Mouse (Mus musculus) liver, postnatal 0 days (tissue): ENCODE measurements around the gene Svep1. TPM values are rescaled to one million over a fixed set of nuclear protein-coding genes. Genes with fewer than 3 reads are reported as not detected.

Experiments
- ATAC-seq: fragments of 200-750 bp; cut with Nextera tagmentation; 2 replicates; pipeline ENCODE4 v1.8.0; 2017; ENCODE audit warnings: mild to moderate bottlenecking, moderate library complexity
- DNase-seq: peaks from one replicate; pipeline ENCODE4 v3.0.0-alpha.2; 2016
- H3K27ac ChIP-seq: fragments of 300-500 bp; sonication (generic); 2 replicates; pipeline ENCODE4 v1.5.1; 2014; ENCODE audit warnings: antibody characterized with exemption, moderate library complexity, mild to moderate bottlenecking, low read depth
- H3K27me3 ChIP-seq: fragments of 300-500 bp; sonication (generic); 2 replicates; pipeline ENCODE4 v1.6.1; 2014; ENCODE audit warnings: low read length, control low read depth, mixed read lengths; ENCODE audit not compliant: insufficient read depth
- H3K36me3 ChIP-seq: fragments of 300-500 bp; sonication (generic); replicated peaks from 2 replicates; pipeline ENCODE4 v1.6.1; 2014; ENCODE audit warnings: mild to moderate bottlenecking, control low read depth, low read length, moderate library complexity, mixed read lengths; ENCODE audit not compliant: insufficient read depth
- H3K4me1 ChIP-seq: fragments of 300-500 bp; sonication (generic); 2 replicates; pipeline ENCODE4 v1.6.1; 2014; ENCODE audit warnings: antibody characterized with exemption, mild to moderate bottlenecking, control low read depth; ENCODE audit not compliant: insufficient read depth
- H3K4me2 ChIP-seq: fragments of 300-500 bp; sonication (generic); 2 replicates; pipeline ENCODE4 v1.6.1; 2014; ENCODE audit warnings: low read depth, mild to moderate bottlenecking, low read length, moderate library complexity, mixed read lengths
- H3K4me3 ChIP-seq: fragments of 300-500 bp; sonication (generic); 2 replicates; pipeline ENCODE4 v1.5.1; 2014; ENCODE audit warnings: low read depth, low read length
- H3K9ac ChIP-seq: fragments of 300-500 bp; sonication (generic); replicated peaks from 2 replicates; pipeline ENCODE4 v1.6.1; 2014; ENCODE audit warnings: mild to moderate bottlenecking, moderate library complexity
- H3K9me3 ChIP-seq: fragments of 300-500 bp; sonication (generic); 2 replicates; pipeline ENCODE4 v1.6.1; 2016; ENCODE audit warnings: mild to moderate bottlenecking, control low read depth, low read length, mixed read lengths
- CTCF ChIP-seq: sonication (generic); IDR thresholded peaks from 2 replicates; pipeline ENCODE4 v1.5.1; 2016; ENCODE audit warnings: antibody characterized with exemption, low read depth
- EP300 ChIP-seq: IDR thresholded peaks from 2 replicates; pipeline ENCODE4 v1.6.1; 2016; ENCODE audit warnings: antibody characterized with exemption, low read depth, mild to moderate bottlenecking
- WGBS: fragments of 180-500 bp; shearing (Covaris S2); extraction: QIAGEN DNeasy Blood & Tissue Kit; methylation state at CpG from one replicate; pipeline ENCODE4 v1.1.7; 2014; ENCODE audit not compliant: insufficient replicate concordance; 5-methylcytosine and 5-hydroxymethylcytosine counted together
- polyA plus RNA-seq: library from polyadenylated mRNA; unstranded; fragments of >200 nt; fragmentation: Nextera tagmentation; extraction: Ambion mirVana; gene quantifications from 2 replicates; pipeline ENCODE4 v1.2.1, GENCODE M21; 2015

Svep1 gene
- polyA plus RNA-seq, 1 experiment from 2014 or later: 0.12 TPM

DNA sequence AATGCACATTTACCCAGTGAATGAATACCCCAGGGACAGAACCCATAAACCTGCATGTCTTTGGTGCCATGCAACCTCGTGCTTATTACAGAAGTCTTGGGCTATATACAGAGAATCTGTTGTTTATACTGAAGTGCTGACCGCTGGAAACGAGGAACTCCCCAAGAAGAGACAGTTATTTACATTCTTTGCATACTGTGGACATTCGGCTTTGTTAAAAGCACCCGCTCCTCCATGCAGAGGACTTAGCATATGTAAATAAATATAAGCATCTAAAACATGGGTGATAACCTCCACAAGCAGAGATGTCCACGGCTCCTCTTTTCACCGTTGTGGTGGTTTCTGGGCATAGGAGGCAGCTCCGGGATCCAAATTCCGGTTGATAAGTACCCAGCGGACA lies 95.7 kb downstream of the Svep1 start:
- TF ChIP-seq CTCF: no peak
- no peak for TF ChIP-seq EP300
- H3K27ac ChIP-seq: no peak overlapping the region
- no peaks in the 10 kb centered on the region for H3K4me1 ChIP-seq
- no peak overlapping the region for H3K4me3 ChIP-seq
- no peak overlapping the region for H3K4me2 ChIP-seq
- no peaks in the 10 kb centered on the region for H3K36me3 ChIP-seq
- WGBS: 69% methylated on average over 10 of the region's 10 CpGs
- DNase-seq: no peak
- H3K27me3 ChIP-seq: no peaks in the 10 kb centered on the region
- no peak overlapping the region for H3K9ac ChIP-seq
- no peak for ATAC-seq
- no peaks in the 10 kb centered on the region for H3K9me3 ChIP-seq

DNA sequence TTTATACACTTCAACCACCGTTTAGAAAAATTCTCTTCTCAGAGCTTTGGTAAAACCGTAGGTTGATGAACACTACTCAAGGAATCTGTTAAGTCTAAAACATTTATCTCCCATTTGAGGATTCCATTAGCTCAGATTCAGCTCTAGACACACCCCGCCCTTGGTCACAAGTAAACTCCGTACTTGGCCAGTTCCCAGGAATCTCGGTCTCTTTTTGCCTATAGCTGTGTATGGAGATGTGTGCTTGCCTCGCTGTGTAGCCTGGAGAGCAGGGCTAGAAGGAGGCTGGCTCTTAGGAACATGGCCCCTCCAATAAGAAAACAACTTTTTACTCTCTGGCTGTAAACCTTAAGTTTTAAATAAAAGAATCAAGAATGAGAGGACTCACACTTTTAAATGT lies 96.9 kb downstream of the Svep1 start:
- H3K9me3 ChIP-seq: no peaks in the 10 kb centered on the region
- H3K9ac ChIP-seq: no peak overlapping the region
- ATAC-seq: no peak

DNA sequence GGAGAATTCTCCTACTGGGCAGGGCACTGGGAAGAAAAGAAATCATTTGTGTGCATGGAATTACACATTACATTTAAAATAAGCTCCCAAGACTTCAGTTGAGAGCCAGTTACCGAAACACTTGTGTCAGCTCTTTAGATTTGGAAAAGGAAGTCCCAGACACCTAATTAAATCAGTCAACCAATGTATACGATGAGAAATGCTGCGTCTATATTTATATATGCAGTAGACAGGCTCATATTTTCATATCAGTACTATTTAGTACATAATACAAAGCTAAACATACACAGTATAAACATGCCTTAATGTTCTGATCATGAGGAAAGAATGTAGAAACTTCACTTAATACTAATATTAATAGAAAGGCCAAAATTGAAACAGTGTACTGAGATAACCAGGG lies 98.3 kb downstream of the Svep1 start:
- Histone ChIP-seq H3K27me3 (no peaks in the 10 kb centered on the region), H3K36me3 (no peaks in the 10 kb centered on the region), H3K9ac (no peak overlapping the region), H3K27ac (no peak overlapping the region), H3K4me3 (no peak overlapping the region), H3K9me3 (no peaks in the 10 kb centered on the region), H3K4me1 (no peaks in the 10 kb centered on the region), H3K4me2 (no peak overlapping the region)
- TF ChIP-seq EP300: no peak
- no peak for TF ChIP-seq CTCF
- 72% methylated on average over 3 of the region's 3 CpGs for WGBS
- ATAC-seq: no peak
- DNase-seq: no peak

More for the DNA sequence above, 96.9 kb downstream of the Svep1 start:
- no peak overlapping the region for H3K27ac ChIP-seq
- no peaks in the 10 kb centered on the region for H3K36me3 ChIP-seq
- H3K27me3 ChIP-seq: no peaks in the 10 kb centered on the region
- no peak overlapping the region for H3K4me3 ChIP-seq
- DNase-seq: no peak
- H3K4me2 ChIP-seq: no peak overlapping the region
- no peaks in the 10 kb centered on the region for H3K4me1 ChIP-seq
- WGBS: 77% methylated on average over 6 of the region's 6 CpGs
- TF ChIP-seq CTCF: no peak
- no peak for TF ChIP-seq EP300

DNA sequence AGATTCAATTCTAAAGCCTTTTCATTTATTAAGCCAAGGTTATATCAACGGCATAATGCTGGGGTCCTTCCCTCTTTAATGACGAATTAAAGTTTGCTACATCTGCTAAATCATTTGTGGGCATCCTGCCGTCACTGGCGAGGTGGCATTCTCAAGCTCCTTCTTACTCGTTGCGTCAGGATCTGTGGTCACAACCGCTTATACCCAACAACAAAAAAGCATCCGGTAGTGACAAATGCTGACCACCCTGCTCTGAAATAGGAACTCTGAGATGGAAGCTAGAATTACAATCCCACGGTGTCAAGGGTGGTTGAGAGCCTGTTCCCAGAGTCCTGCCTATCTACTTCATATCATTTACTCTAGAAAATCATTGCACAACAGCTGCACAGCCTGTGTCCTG lies 108.9 kb downstream of the Svep1 start:
- TF ChIP-seq CTCF: no peak
- no peak for TF ChIP-seq EP300
- H3K9me3 ChIP-seq: no peaks in the 10 kb centered on the region
- ATAC-seq: no peak

DNA sequence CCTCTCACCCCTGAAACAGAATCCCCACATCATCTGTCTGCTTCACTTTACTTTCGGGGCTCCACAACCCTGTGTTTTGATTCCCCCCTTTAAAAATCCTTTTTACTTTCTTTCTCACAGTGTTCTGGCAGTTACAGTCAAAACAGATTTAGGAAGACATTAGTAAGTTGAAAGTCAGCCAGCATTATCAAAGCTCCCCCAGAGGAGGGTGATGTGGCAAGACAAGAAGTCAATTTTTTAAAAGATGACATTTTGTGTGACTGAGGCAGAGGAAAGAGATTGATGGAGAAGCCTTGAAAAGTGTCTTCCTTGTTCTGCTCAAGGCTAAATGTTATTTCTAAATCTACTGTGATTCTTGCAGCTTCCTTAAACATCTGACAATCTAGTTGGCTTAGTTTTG lies 119.9 kb downstream of the Svep1 start:
- Histone ChIP-seq H3K27ac (no peak overlapping the region), H3K9me3 (no peaks in the 10 kb centered on the region), H3K4me3 (no peak overlapping the region), H3K4me1 (no peaks in the 10 kb centered on the region), H3K4me2 (no peak overlapping the region), H3K36me3 (no peaks in the 10 kb centered on the region), H3K27me3 (no peaks in the 10 kb centered on the region), H3K9ac (no peak overlapping the region)
- WGBS: 52% methylated on average over 1 of the region's 1 CpGs
- ATAC-seq (no peak), DNase-seq (no peak)
- TF ChIP-seq EP300 (no peak), CTCF (no peak)

More for the DNA sequence above, 108.9 kb downstream of the Svep1 start:
- Histone ChIP-seq H3K27me3 (no peaks in the 10 kb centered on the region), H3K27ac (no peak overlapping the region), H3K4me1 (no peaks in the 10 kb centered on the region), H3K4me3 (no peak overlapping the region), H3K4me2 (no peak overlapping the region), H3K36me3 (no peaks in the 10 kb centered on the region), H3K9ac (no peak overlapping the region)
- WGBS: 53% methylated on average over 9 of the region's 9 CpGs
- no peak for DNase-seq

DNA sequence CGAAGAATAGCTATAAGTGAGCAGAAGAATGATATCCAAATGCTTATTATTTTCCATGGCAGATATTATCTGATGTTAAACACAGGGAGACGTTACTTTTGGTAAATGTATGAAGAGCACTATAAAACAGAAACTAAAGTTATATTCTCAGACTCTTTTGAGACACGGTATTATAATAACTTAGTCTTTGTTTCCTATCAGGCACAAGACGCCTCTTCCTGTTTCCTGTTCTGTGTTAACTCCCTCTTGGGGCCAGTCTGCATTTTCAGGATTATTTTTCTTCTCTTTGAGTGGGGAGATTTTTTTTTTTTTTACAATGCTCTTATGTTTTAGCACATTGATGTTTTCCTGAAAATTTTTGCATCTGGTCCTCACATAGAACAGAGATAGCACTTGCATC lies 120.5 kb downstream of the Svep1 start:
- DNase-seq: no peak

DNA sequence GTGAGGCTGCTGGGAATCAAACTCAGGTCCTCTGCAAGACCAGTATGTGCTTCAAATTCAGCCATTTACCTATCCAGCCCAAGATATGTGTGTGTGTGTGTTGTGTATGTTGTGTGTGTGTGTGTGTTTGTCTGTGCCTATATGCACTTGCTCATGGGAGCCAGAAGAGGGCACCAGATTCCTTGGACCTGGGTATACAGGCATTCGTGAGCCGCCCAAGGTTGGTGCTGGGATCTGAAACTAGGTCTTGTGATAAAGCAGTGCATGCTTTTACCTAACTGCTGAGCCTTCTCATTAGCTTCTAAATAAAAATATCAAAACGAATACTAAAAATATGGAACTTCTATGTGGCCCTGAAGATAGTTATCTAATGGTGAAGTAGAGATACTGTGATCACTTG lies 121.3 kb downstream of the Svep1 start:
- 75% methylated on average over 3 of the region's 3 CpGs for WGBS

More for the DNA sequence above, 120.5 kb downstream of the Svep1 start:
- Histone ChIP-seq H3K9ac (no peak overlapping the region), H3K36me3 (no peaks in the 10 kb centered on the region), H3K27ac (no peak overlapping the region), H3K9me3 (no peaks in the 10 kb centered on the region), H3K4me2 (no peak overlapping the region), H3K27me3 (no peaks in the 10 kb centered on the region), H3K4me3 (no peak overlapping the region), H3K4me1 (no peaks in the 10 kb centered on the region)
- WGBS: 32% methylated on average over 4 of the region's 4 CpGs
- no peak for TF ChIP-seq CTCF
- TF ChIP-seq EP300: no peak
- ATAC-seq: no peak

More for the DNA sequence above, 121.3 kb downstream of the Svep1 start:
- no peak for ATAC-seq
- TF ChIP-seq EP300: no peak
- peak; percentile 25 for TF ChIP-seq CTCF
- Histone ChIP-seq H3K4me2 (no peak overlapping the region), H3K27ac (no peak overlapping the region), H3K27me3 (no peaks in the 10 kb centered on the region), H3K9me3 (no peaks in the 10 kb centered on the region), H3K4me3 (no peak overlapping the region), H3K9ac (no peak overlapping the region), H3K36me3 (no peaks in the 10 kb centered on the region), H3K4me1 (no peaks in the 10 kb centered on the region)
- DNase-seq: no peak
